Mouse (Mus musculus): ENCODE measurements around the gene Fsd2. TPM values are rescaled to one million over a fixed set of nuclear protein-coding genes. Genes with fewer than 3 reads are reported as not detected.
A peak's percentile ranks its signal among the peaks of the same experiment; 100 is the strongest.

Fsd2 gene
- polyA plus RNA-seq, 1 experiment from 2014 or later: not detected

DNA sequence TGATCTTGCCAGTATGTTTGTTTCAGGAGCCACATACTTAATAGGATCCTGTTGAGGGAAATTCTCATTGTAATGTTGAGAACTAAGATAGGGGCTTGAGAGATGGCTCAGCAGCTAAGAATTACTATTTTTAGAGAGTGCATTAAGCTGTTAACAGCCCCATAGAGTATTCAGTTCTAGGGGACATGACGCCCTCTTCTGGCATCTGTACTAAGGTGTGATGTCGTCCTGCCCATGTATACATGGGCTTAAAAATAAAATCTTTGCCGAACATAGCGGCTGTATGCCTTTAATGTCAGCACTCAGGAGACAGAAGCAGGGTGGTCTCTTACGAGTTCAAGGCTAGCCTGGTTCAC lies 4.0 kb upstream of the Fsd2 start:
- DNase-seq (ENCODE audit: low spot score) (no peak), ATAC-seq (replicated peaks; ENCODE audit: low FRiP score, low TSS enrichment, low read depth) (no peak)
- Histone ChIP-seq H3K27ac (ENCODE audit: low read depth) (0 out of 2 replicates have a peak overlapping the region, but pooled peaks have one; percentile 88), H3K4me3 (ENCODE audit: low read depth, low read length) (peak overlapping the region; percentile 78), H3K4me2 (ENCODE audit: low read length) (peak overlapping the region; percentile 69), H3K9me3 (ENCODE audit: control insufficient read depth, low read length) (no peaks in the 10 kb centered on the region), H3K4me1 (replicated peaks; ENCODE audit: control insufficient read depth, insufficient read depth, low read length) (peaks cover 5% of the 10 kb centered on the region; the same call in 1 of the 2 replicates), H3K9ac (ENCODE audit: low read length) (no peak overlapping the region), H3K27me3 (replicated peaks; ENCODE audit: control insufficient read depth, insufficient read depth, low read length) (no peaks in the 10 kb centered on the region), H3K36me3 (ENCODE audit: control insufficient read depth, insufficient read depth, low read length) (peaks cover 3% of the 10 kb centered on the region; the same call in 1 of the 2 replicates)
- under 1% methylated on average over 5 of the region's 5 CpGs for whole genome bisulfite sequencing

GRCm38 (mm10) chr7:81570271-81570670 lies 3.5 kb upstream of the Fsd2 start:
- H3K4me1 ChIP-seq (replicated peaks; ENCODE audit: control insufficient read depth, insufficient read depth, low read length): peaks cover 5% of the 10 kb centered on the region; the same call in 1 of the 2 replicates
- no peaks in the 10 kb centered on the region for H3K9me3 ChIP-seq (ENCODE audit: control insufficient read depth, low read length)
- H3K27me3 ChIP-seq (replicated peaks; ENCODE audit: control insufficient read depth, insufficient read depth, low read length): no peaks in the 10 kb centered on the region
- no peak for DNase-seq (ENCODE audit: low spot score)
- 82% methylated on average over 3 of the region's 3 CpGs for WGBS
- no peak overlapping the region for H3K9ac ChIP-seq (ENCODE audit: low read length)
- no peak overlapping the region for H3K4me3 ChIP-seq (ENCODE audit: low read depth, low read length)
- H3K36me3 ChIP-seq (ENCODE audit: control insufficient read depth, insufficient read depth, low read length): no peaks in the 10 kb centered on the region
- H3K4me2 ChIP-seq (ENCODE audit: low read length): no peak overlapping the region
- ATAC-seq (replicated peaks; ENCODE audit: low FRiP score, low TSS enrichment, low read depth): no peak
- no peak overlapping the region for H3K27ac ChIP-seq (ENCODE audit: low read depth)

- H3K4me1 ChIP-seq (replicated peaks; ENCODE audit: control insufficient read depth, insufficient read depth, low read length): peaks cover 5% of the 10 kb centered on the region; the same call in 1 of the 2 replicates
- no peak overlapping the region for H3K27ac ChIP-seq (ENCODE audit: low read depth)
- H3K4me3 ChIP-seq (ENCODE audit: low read depth, low read length): no peak overlapping the region
- H3K9me3 ChIP-seq (ENCODE audit: control insufficient read depth, low read length): no peaks in the 10 kb centered on the region
- no peak for DNase-seq (ENCODE audit: low spot score)
- H3K9ac ChIP-seq (ENCODE audit: low read length): no peak overlapping the region
- no peaks in the 10 kb centered on the region for H3K27me3 ChIP-seq (replicated peaks; ENCODE audit: control insufficient read depth, insufficient read depth, low read length)
- ATAC-seq (replicated peaks; ENCODE audit: low FRiP score, low TSS enrichment, low read depth): no peak
- 100% methylated on average over 1 of the region's 1 CpGs for WGBS
- H3K4me2 ChIP-seq (ENCODE audit: low read length): no peak overlapping the region
- H3K36me3 ChIP-seq (ENCODE audit: control insufficient read depth, insufficient read depth, low read length): no peaks in the 10 kb centered on the region
Observed at GRCm38 (mm10) chr7:81569851-81570250, 3.1 kb upstream of the Fsd2 start.

DNA sequence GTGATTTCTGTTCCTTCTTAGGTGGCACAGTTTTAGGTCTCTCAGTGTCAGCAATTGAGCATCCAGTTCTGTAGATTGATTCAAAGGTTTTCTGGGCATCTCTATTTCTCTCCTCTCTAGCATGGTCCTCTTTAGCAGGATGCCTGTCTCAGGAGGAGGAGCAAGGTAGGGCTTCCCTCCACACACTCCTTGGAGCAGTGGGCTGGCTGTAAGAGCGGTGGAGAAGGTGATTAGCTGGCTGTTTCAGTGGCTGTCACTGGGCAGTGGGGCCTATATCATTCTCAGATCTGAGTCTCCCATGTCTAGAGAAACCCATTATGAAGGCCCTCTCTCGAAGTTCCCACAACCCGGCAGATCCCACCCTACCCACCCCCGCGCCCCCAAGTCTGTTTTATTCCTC lies 652 bp upstream of the Fsd2 start:
- DNase-seq (ENCODE audit: low spot score): no peak
- no peak for ATAC-seq (replicated peaks; ENCODE audit: low FRiP score, low TSS enrichment, low read depth)

GRCm38 (mm10) chr7:81566332-81566731 lies 412 bp downstream of the Fsd2 start:
- no peak overlapping the region for H3K4me3 ChIP-seq (ENCODE audit: low read depth, low read length)
- ATAC-seq (replicated peaks; ENCODE audit: low FRiP score, low TSS enrichment, low read depth): no peak

More for the DNA sequence above, 652 bp upstream of the Fsd2 start:
- H3K4me1 ChIP-seq (replicated peaks; ENCODE audit: control insufficient read depth, insufficient read depth, low read length): no peaks in the 10 kb centered on the region; the same call in 1 of the 2 replicates
- H3K27me3 ChIP-seq (replicated peaks; ENCODE audit: control insufficient read depth, insufficient read depth, low read length): no peaks in the 10 kb centered on the region
- H3K4me3 ChIP-seq (ENCODE audit: low read depth, low read length): no peak overlapping the region
- no peak overlapping the region for H3K4me2 ChIP-seq (ENCODE audit: low read length)
- no peak overlapping the region for H3K27ac ChIP-seq (ENCODE audit: low read depth)
- no peaks in the 10 kb centered on the region for H3K9me3 ChIP-seq (ENCODE audit: control insufficient read depth, low read length)
- 92% methylated on average over 5 of the region's 5 CpGs for WGBS
- H3K36me3 ChIP-seq (ENCODE audit: control insufficient read depth, insufficient read depth, low read length): no peaks in the 10 kb centered on the region
- no peak overlapping the region for H3K9ac ChIP-seq (ENCODE audit: low read length)

DNA sequence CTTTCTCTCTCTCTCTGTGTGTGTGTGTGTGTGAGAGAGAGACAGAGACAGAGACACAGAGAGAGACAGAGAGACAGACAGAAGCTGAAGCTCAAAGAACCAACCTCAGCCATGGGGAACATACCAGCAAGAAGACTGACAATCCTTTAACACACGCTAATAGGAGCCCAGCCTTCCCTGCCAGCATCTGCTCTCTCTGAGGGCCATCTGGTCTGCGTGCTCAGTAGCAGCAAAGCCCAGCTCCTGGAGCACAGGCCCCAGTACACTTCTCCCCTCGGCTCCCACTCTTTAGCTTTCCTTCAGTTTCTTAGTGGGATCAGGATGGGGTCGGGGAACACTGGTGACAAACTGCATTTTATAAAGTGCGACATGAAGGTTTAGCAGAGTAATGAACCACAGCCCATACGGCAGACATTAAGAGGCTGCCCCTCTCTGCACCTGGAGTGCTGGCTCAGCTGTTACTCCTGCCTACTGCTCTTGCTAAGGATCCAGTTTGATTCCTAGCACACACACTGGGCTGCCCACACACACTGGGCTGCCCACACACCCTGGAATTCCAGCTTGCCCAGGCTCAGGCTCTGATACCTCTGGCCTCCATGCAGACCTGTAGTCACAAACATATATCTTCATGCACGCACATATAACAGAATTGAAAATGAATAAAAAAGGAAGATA lies 1.2 kb downstream of the Fsd2 start:
- DNase-seq (ENCODE audit: low spot score) (no peak), ATAC-seq (replicated peaks; ENCODE audit: low FRiP score, low TSS enrichment, low read depth) (no peak)
- Histone ChIP-seq H3K9ac (ENCODE audit: low read length) (no peak overlapping the region), H3K4me3 (ENCODE audit: low read depth, low read length) (no peak overlapping the region), H3K9me3 (ENCODE audit: control insufficient read depth, low read length) (no peaks in the 10 kb centered on the region), H3K36me3 (ENCODE audit: control insufficient read depth, insufficient read depth, low read length) (no peaks in the 10 kb centered on the region), H3K27me3 (replicated peaks; ENCODE audit: control insufficient read depth, insufficient read depth, low read length) (no peaks in the 10 kb centered on the region), H3K4me1 (replicated peaks; ENCODE audit: control insufficient read depth, insufficient read depth, low read length) (no peaks in the 10 kb centered on the region), H3K27ac (ENCODE audit: low read depth) (no peak overlapping the region), H3K4me2 (ENCODE audit: low read length) (no peak overlapping the region)
- 64% methylated on average over 7 of the region's 7 CpGs for WGBS

More at GRCm38 (mm10) chr7:81566332-81566731, 412 bp downstream of the Fsd2 start:
- H3K36me3 ChIP-seq (ENCODE audit: control insufficient read depth, insufficient read depth, low read length): no peaks in the 10 kb centered on the region
- H3K9me3 ChIP-seq (ENCODE audit: control insufficient read depth, low read length): no peaks in the 10 kb centered on the region
- no peaks in the 10 kb centered on the region for H3K27me3 ChIP-seq (replicated peaks; ENCODE audit: control insufficient read depth, insufficient read depth, low read length)
- H3K4me1 ChIP-seq (replicated peaks; ENCODE audit: control insufficient read depth, insufficient read depth, low read length): no peaks in the 10 kb centered on the region
- no peak overlapping the region for H3K4me2 ChIP-seq (ENCODE audit: low read length)
- DNase-seq (ENCODE audit: low spot score): no peak
- WGBS: 77% methylated on average over 4 of the region's 4 CpGs
- no peak overlapping the region for H3K27ac ChIP-seq (ENCODE audit: low read depth)
- no peak overlapping the region for H3K9ac ChIP-seq (ENCODE audit: low read length)

- ATAC-seq (replicated peaks; ENCODE audit: low FRiP score, low TSS enrichment, low read depth) (no peak), DNase-seq (ENCODE audit: low spot score) (no peak)
- Histone ChIP-seq H3K4me2 (ENCODE audit: low read length) (no peak overlapping the region), H3K9ac (ENCODE audit: low read length) (no peak overlapping the region), H3K27me3 (replicated peaks; ENCODE audit: control insufficient read depth, insufficient read depth, low read length) (no peaks in the 10 kb centered on the region), H3K9me3 (ENCODE audit: control insufficient read depth, low read length) (no peaks in the 10 kb centered on the region), H3K27ac (ENCODE audit: low read depth) (no peak overlapping the region), H3K36me3 (ENCODE audit: control insufficient read depth, insufficient read depth, low read length) (no peaks in the 10 kb centered on the region), H3K4me3 (ENCODE audit: low read depth, low read length) (no peak overlapping the region), H3K4me1 (replicated peaks; ENCODE audit: control insufficient read depth, insufficient read depth, low read length) (no peaks in the 10 kb centered on the region)
- WGBS: 73% methylated on average over 7 of the region's 7 CpGs
Observed at GRCm38 (mm10) chr7:81564766-81565165, 2.0 kb downstream of the Fsd2 start.

GRCm38 (mm10) chr7:81563506-81564015 lies 3.2 kb downstream of the Fsd2 start:
- 80% methylated on average over 4 of the region's 4 CpGs for WGBS
- DNase-seq (ENCODE audit: low spot score) (no peak), ATAC-seq (replicated peaks; ENCODE audit: low FRiP score, low TSS enrichment, low read depth) (no peak)
- Histone ChIP-seq H3K27ac (ENCODE audit: low read depth) (no peak overlapping the region), H3K4me3 (ENCODE audit: low read depth, low read length) (no peak overlapping the region), H3K36me3 (ENCODE audit: control insufficient read depth, insufficient read depth, low read length) (no peaks in the 10 kb centered on the region), H3K4me2 (ENCODE audit: low read length) (no peak overlapping the region), H3K4me1 (replicated peaks; ENCODE audit: control insufficient read depth, insufficient read depth, low read length) (no peaks in the 10 kb centered on the region), H3K9me3 (ENCODE audit: control insufficient read depth, low read length) (no peaks in the 10 kb centered on the region), H3K27me3 (replicated peaks; ENCODE audit: control insufficient read depth, insufficient read depth, low read length) (no peaks in the 10 kb centered on the region), H3K9ac (ENCODE audit: low read length) (no peak overlapping the region)

DNA sequence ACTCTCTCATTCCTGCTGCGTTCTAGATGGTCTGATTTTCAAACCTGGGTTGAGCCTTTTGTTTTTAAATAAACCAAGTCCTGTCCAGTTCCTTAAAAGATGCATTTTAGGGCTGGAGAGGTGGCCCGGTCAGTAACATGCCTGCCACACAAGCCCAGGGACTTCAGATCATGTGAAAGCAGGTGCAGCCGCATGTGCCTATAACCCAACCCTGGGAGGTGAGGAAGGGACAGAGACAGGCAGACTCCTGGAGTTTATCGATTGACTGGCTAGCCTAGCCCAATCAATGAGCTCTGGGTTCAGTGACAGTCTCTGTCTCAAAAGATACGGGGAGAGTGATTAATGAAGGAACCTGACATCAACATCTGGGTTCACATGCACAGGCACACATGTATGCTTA lies 5.5 kb downstream of the Fsd2 start:
- no peaks in the 10 kb centered on the region for H3K9me3 ChIP-seq (ENCODE audit: control insufficient read depth, low read length)
- H3K27ac ChIP-seq (ENCODE audit: low read depth): no peak overlapping the region
- H3K9ac ChIP-seq (ENCODE audit: low read length): no peak overlapping the region
- H3K36me3 ChIP-seq (ENCODE audit: control insufficient read depth, insufficient read depth, low read length): no peaks in the 10 kb centered on the region
- H3K4me2 ChIP-seq (ENCODE audit: low read length): no peak overlapping the region
- no peaks in the 10 kb centered on the region; the same call in 1 of the 2 replicates for H3K4me1 ChIP-seq (replicated peaks; ENCODE audit: control insufficient read depth, insufficient read depth, low read length)
- H3K4me3 ChIP-seq (ENCODE audit: low read depth, low read length): no peak overlapping the region
- ATAC-seq (replicated peaks; ENCODE audit: low FRiP score, low TSS enrichment, low read depth) (no peak), DNase-seq (ENCODE audit: low spot score) (no peak)
- WGBS: 73% methylated on average over 5 of the region's 5 CpGs
- no peaks in the 10 kb centered on the region for H3K27me3 ChIP-seq (replicated peaks; ENCODE audit: control insufficient read depth, insufficient read depth, low read length)

Data from intestine, embryonic 14.5 days (tissue).